In the genomic region with DNA sequence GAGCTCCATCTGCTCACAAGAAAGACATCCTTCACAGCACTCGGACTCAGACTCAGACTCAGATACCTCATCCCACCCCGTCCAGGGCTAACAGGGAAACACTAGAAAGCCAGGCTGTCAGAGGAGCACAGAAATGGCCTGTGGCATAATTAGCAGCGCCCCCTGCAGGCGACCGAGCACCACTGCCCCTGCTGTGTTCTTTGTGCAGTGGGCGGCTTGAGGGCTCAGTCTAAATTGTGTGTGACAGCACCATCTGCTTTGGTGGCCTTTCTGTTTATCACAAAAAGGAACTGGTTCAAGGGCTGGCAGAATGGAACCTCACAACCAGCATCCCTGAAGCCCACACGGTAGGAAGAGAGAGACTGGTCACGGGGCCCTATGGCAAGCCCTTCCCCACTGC, we compare ENCODE assay signal across 8 mouse cellular contexts. TPM values are rescaled to one million over a fixed set of nuclear protein-coding genes. Genes with fewer than 3 reads are reported as not detected.
A peak's percentile ranks its signal among the peaks of the same experiment; 100 is the strongest.
DNase-seq lines count a peak whose midpoint lies in the region; ATAC-seq and TF ChIP-seq lines count a peak whose summit lies in the region.

No protein-coding gene starts in this region.

- H3K9ac ChIP-seq in lung, embryonic 14.5 days: no peak overlapping the region

- ATAC-seq in lung, embryonic 14.5 days (ENCODE audit: insufficient read depth): no peak

- H3K4me3 ChIP-seq in lung, embryonic 14.5 days (ENCODE audit: low read depth, low read length): no peak overlapping the region

- H3K36me3 ChIP-seq in lung, embryonic 14.5 days (ENCODE audit: insufficient read depth): peaks cover 76% of the 10 kb centered on the region

- peak; percentile 57 for DNase-seq in CD4-positive helper T cell, adult 2 months (ENCODE audit: low read depth, low spot score)
- DNase-seq in T-cell, adult 2 months (ENCODE audit: low spot score): peak; percentile 57
- DNase-seq in cerebellum, postnatal 10 days: peak; percentile 97 to 99
- peak; percentile 89 for DNase-seq in gastrocnemius, postnatal 10 days
- DNase-seq in kidney, postnatal 10 days: peak; percentile 85
- peak; percentile 73 for DNase-seq in lung, embryonic 14.5 days
- DNase-seq in ovary, postnatal 14 days (ENCODE audit: low spot score): peak; percentile 70
- DNase-seq in thymus, postnatal 25 days: peak; percentile 69

- no peak overlapping the region for H3K4me2 ChIP-seq in lung, embryonic 14.5 days

- no peak overlapping the region for H3K27ac ChIP-seq in lung, embryonic 14.5 days (ENCODE audit: low read depth)

- WGBS in lung, embryonic 14.5 days: 40% methylated on average over 8 of the region's 8 CpGs

- H3K4me1 ChIP-seq in lung, embryonic 14.5 days (ENCODE audit: insufficient read depth): no peaks in the 10 kb centered on the region

- peak; percentile 87 for TF ChIP-seq CTCF in lung, embryonic 14.5 days (IDR thresholded peaks at IDR 0.05; ENCODE audit: low read depth)

- H3K9me3 ChIP-seq in lung, embryonic 14.5 days (ENCODE audit: low read depth, low read length): no peaks in the 10 kb centered on the region

- no peaks in the 10 kb centered on the region for H3K27me3 ChIP-seq in lung, embryonic 14.5 days (ENCODE audit: insufficient read depth, low read length)

RNA-seq across cellular contexts. Expression of a gene that starts 19.3 kb away (rescaled TPM):
- 1 to 10 TPM; 2.6 to 4.0 TPM for total RNA-seq in gastrocnemius, postnatal 10 days (2021)
- 2.4 and 3.8 TPM in 2 replicates for polyA plus RNA-seq in lung, embryonic 14.5 days (2014; fragmentation: Nextera tagmentation; extraction: Ambion mirVana)

RNA-seq across cellular contexts. Expression of a gene that starts 21.9 kb away (rescaled TPM):
- total RNA-seq in gastrocnemius, postnatal 10 days (2021): 10 to 100 TPM; 74.9 to 76.4 TPM
- polyA plus RNA-seq in lung, embryonic 14.5 days (2014; fragmentation: Nextera tagmentation; extraction: Ambion mirVana): 131 and 133 TPM in 2 replicates
